Mouse (Mus musculus): ENCODE data around the gene Vcam1. TPM values are rescaled to one million over a fixed set of nuclear protein-coding genes. Genes with fewer than 3 reads are reported as not detected.

Gene Vcam1
- polyA plus RNA-seq, 1 experiment, result 10.2 TPM

- TF ChIP-seq CTCF (IDR thresholded peaks at IDR 0.05; ENCODE audit: insufficient read depth, low read length) (no peak), POLR2A (IDR thresholded peaks at IDR 0.05; ENCODE audit: borderline replicate concordance, extremely low read depth, low read depth, low read length) (no peak)
- DNase-seq, result no peak
- no peak overlapping the region for H3K4me3 ChIP-seq (replicated peaks; ENCODE audit: extremely low read depth, low read depth, low read length)
- 81% methylated on average over 2 of the region's 2 CpGs for WGBS
- no peaks in the 10 kb centered on the region; the same call in 1 of the 2 replicates for H3K4me1 ChIP-seq (ENCODE audit: control insufficient read depth, insufficient read depth, low read length)
Observed at GRCm38 (mm10) chr3:116076739-116077138, 52.7 kb downstream of the Vcam1 start.

GRCm38 (mm10) chr3:116072584-116072983 lies 56.9 kb downstream of the Vcam1 start:
- TF ChIP-seq POLR2A (IDR thresholded peaks at IDR 0.05; ENCODE audit: borderline replicate concordance, extremely low read depth, low read depth, low read length) (no peak), CTCF (IDR thresholded peaks at IDR 0.05; ENCODE audit: insufficient read depth, low read length) (no peak)
- 75% methylated on average over 2 of the region's 2 CpGs for WGBS
- peaks cover 4% of the 10 kb centered on the region; the same call in 1 of the 2 replicates for H3K4me1 ChIP-seq (ENCODE audit: control insufficient read depth, insufficient read depth, low read length)
- H3K4me3 ChIP-seq (replicated peaks; ENCODE audit: extremely low read depth, low read depth, low read length), result no peak overlapping the region
- no peak for DNase-seq

- no peak for DNase-seq
- TF ChIP-seq CTCF (IDR thresholded peaks at IDR 0.05; ENCODE audit: insufficient read depth, low read length) (no peak), POLR2A (IDR thresholded peaks at IDR 0.05; ENCODE audit: borderline replicate concordance, extremely low read depth, low read depth, low read length) (no peak)
- H3K4me3 ChIP-seq (replicated peaks; ENCODE audit: extremely low read depth, low read depth, low read length), result no peak overlapping the region
- 92% methylated on average over 2 of the region's 2 CpGs for WGBS
- H3K4me1 ChIP-seq (ENCODE audit: control insufficient read depth, insufficient read depth, low read length), result no peaks in the 10 kb centered on the region
Observed at GRCm38 (mm10) chr3:116062141-116062540, 67.3 kb downstream of the Vcam1 start.

- TF ChIP-seq CTCF (IDR thresholded peaks at IDR 0.05; ENCODE audit: insufficient read depth, low read length) (no peak), POLR2A (IDR thresholded peaks at IDR 0.05; ENCODE audit: borderline replicate concordance, extremely low read depth, low read depth, low read length) (no peak)
- no peak overlapping the region for H3K4me3 ChIP-seq (replicated peaks; ENCODE audit: extremely low read depth, low read depth, low read length)
- 83% methylated on average over 5 of the region's 5 CpGs for WGBS
- H3K4me1 ChIP-seq (ENCODE audit: control insufficient read depth, insufficient read depth, low read length), result no peaks in the 10 kb centered on the region
- DNase-seq, result no peak
Observed at GRCm38 (mm10) chr3:116060320-116060719, 69.2 kb downstream of the Vcam1 start.

Other genes with a start within 250 kb of the Vcam1 start
- 3.3 and 4.4 TPM in 2 replicates for gene Dph5, start 241.9 kb downstream of the Vcam1 start, polyA plus RNA-seq (2012; rRNA removed)
- gene Slc30a7, start 122.3 kb downstream of the Vcam1 start, polyA plus RNA-seq (2012; rRNA removed), result 11.5 and 16.2 TPM in 2 replicates
- gene Extl2, start 122.2 kb downstream of the Vcam1 start, polyA plus RNA-seq (2012; rRNA removed), result 9.8 and 10.9 TPM in 2 replicates
- 1.9 and 3.6 TPM in 2 replicates for gene Gpr88, start 123.8 kb upstream of the Vcam1 start, polyA plus RNA-seq (2012; rRNA removed)

Data from lung, adult 2 months (tissue).